Mouse (Mus musculus) MEL (cell line): ENCODE measurements around the gene Msx1. TPM values are rescaled to one million over a fixed set of nuclear protein-coding genes. Genes with fewer than 3 reads are reported as not detected.

ENCODE experiments used
- DNase-seq: peaks from one replicate; pipeline ENCODE4 v3.0.0; 2011; ENCODE audit warnings: low read depth, low spot score
- H3K27ac ChIP-seq: 2 replicates; pipeline ENCODE4 v1.5.1; 2012; ENCODE audit warnings: low read depth, mild to moderate bottlenecking, control low read depth, low read length, moderate library complexity; ENCODE audit not compliant: control insufficient read depth
- H3K27me3 ChIP-seq, 2 experiments: fragments of 150-350 bp in 1 of 2; sonication (generic) in 1 of 2; 2 replicates each; pipeline ENCODE4 v1.6.1; 2012; ENCODE audit warnings: low read length in 2 of 2, mild to moderate bottlenecking in 2 of 2, improper control_type of control experiment in 1 of 2, moderate library complexity in 1 of 2; ENCODE audit not compliant: insufficient read depth in 2 of 2, control insufficient read depth in 1 of 2
- H3K36me3 ChIP-seq, 2 experiments: 2 replicates each; pipeline ENCODE4 v1.6.1; 2012 to 2014; ENCODE audit warnings: low read length in 2 of 2, improper control_type of control experiment in 1 of 2, inconsistent platforms in 1 of 2, mild to moderate bottlenecking in 1 of 2; ENCODE audit not compliant: insufficient read depth in 2 of 2, control insufficient read depth in 1 of 2
- H3K4me1 ChIP-seq, 2 experiments: fragments of 150-350 bp in 1 of 2; sonication (generic) in 1 of 2; 2 replicates each; pipeline ENCODE4 v1.6.1; 2012; ENCODE audit warnings: low read length in 2 of 2, improper control_type of control experiment in 1 of 2, mild to moderate bottlenecking in 1 of 2; ENCODE audit not compliant: insufficient read depth in 2 of 2, control insufficient read depth in 1 of 2
- H3K4me3 ChIP-seq, 2 experiments: fragments of 150-350 bp in 1 of 2; sonication (generic) in 1 of 2; 2 replicates each; pipeline ENCODE4 v1.5.1; 2012; ENCODE audit warnings: low read depth in 2 of 2, low read length in 2 of 2, mild to moderate bottlenecking in 2 of 2, moderate library complexity in 2 of 2, control low read depth in 1 of 2, improper control_type of control experiment in 1 of 2; ENCODE audit not compliant: control insufficient read depth in 1 of 2, insufficient read depth in 1 of 2
- H3K79me2 ChIP-seq: 2 replicates; pipeline ENCODE4 v1.6.1; 2012; ENCODE audit warnings: mild to moderate bottlenecking, low read length, moderate library complexity; ENCODE audit not compliant: control insufficient read depth, poor library complexity, insufficient read depth
- H3K9ac ChIP-seq: 2 replicates; pipeline ENCODE4 v1.6.1; 2012; ENCODE audit warnings: low read depth, mild to moderate bottlenecking, control low read depth, low read length, moderate library complexity; ENCODE audit not compliant: control insufficient read depth, poor library complexity, severe bottlenecking
- H3K9me3 ChIP-seq: fragments of 150-350 bp; sonication (generic); replicated peaks from 2 replicates; pipeline ENCODE4 v1.6.1; 2012; ENCODE audit warnings: mild to moderate bottlenecking, low read length, improper control_type of control experiment, moderate library complexity; ENCODE audit not compliant: insufficient read depth
- BHLHE40 ChIP-seq: IDR thresholded peaks from 2 replicates; pipeline ENCODE4 v1.6.1; 2012; ENCODE audit warnings: low read depth, mild to moderate bottlenecking, inconsistent platforms, low read length, improper control_type of control experiment, borderline replicate concordance
- CHD2 ChIP-seq: IDR thresholded peaks from 2 replicates; pipeline ENCODE4 v1.6.1; 2011; ENCODE audit warnings: low read length, improper control_type of control experiment
- CTCF ChIP-seq, 3 experiments: IDR thresholded peaks in 2 of 3; conservative IDR thresholded peaks in 1 of 3; 2 replicates each; pipeline ENCODE4 v1.5.1; 2011 to 2012; ENCODE audit warnings: low read length in 3 of 3, low read depth in 2 of 3, mild to moderate bottlenecking in 2 of 3, improper control_type of control experiment in 1 of 3, inconsistent platforms in 1 of 3, mixed read lengths in 1 of 3, moderate library complexity in 1 of 3; ENCODE audit not compliant: control insufficient read depth in 1 of 3, insufficient read depth in 1 of 3, poor library complexity in 1 of 3, severe bottlenecking in 1 of 3
- ELF1 ChIP-seq: IDR thresholded peaks from 2 replicates; pipeline ENCODE4 v1.6.1; 2014; ENCODE audit warnings: low read depth, mild to moderate bottlenecking, inconsistent platforms, low read length, improper control_type of control experiment, moderate library complexity
- EP300 ChIP-seq, 2 experiments: IDR thresholded peaks; 2 replicates each; pipeline ENCODE4 v1.6.1; 2011; ENCODE audit warnings: improper control_type of control experiment in 2 of 2, low read length in 2 of 2, low read depth in 1 of 2, mild to moderate bottlenecking in 1 of 2
- GATA1 ChIP-seq: IDR thresholded peaks from 2 replicates; pipeline ENCODE4 v1.6.1; 2011; ENCODE audit warnings: low read depth, low read length, improper control_type of control experiment
- HCFC1 ChIP-seq: IDR thresholded peaks from 2 replicates; pipeline ENCODE4 v1.6.1; 2012; ENCODE audit warnings: low read depth, mild to moderate bottlenecking, inconsistent platforms, low read length, improper control_type of control experiment, moderate library complexity
- KAT2A ChIP-seq: conservative IDR thresholded peaks from 2 replicates; pipeline ENCODE4 v1.6.1; 2012; ENCODE audit warnings: low read depth, low read length, improper control_type of control experiment, inconsistent platforms
- MAFK ChIP-seq: IDR thresholded peaks from 2 replicates; pipeline ENCODE4 v1.6.1; 2011; ENCODE audit warnings: low read depth, mild to moderate bottlenecking, low read length, improper control_type of control experiment, borderline replicate concordance
- MAX ChIP-seq: IDR thresholded peaks from 2 replicates; pipeline ENCODE4 v1.6.1; 2011; ENCODE audit warnings: low read length, improper control_type of control experiment
- MEF2A ChIP-seq: IDR thresholded peaks from 2 replicates; pipeline ENCODE4 v1.6.1; 2014; ENCODE audit warnings: low read depth, mild to moderate bottlenecking, inconsistent platforms, low read length, improper control_type of control experiment; ENCODE audit not compliant: poor library complexity, insufficient replicate concordance, severe bottlenecking; ENCODE audit errors: extremely low read depth
- NELFE ChIP-seq: IDR thresholded peaks from 2 replicates; pipeline ENCODE4 v1.6.1; 2011; ENCODE audit warnings: low read depth, low read length, improper control_type of control experiment
- NRF1 ChIP-seq: IDR thresholded peaks from 2 replicates; pipeline ENCODE4 v1.6.1; 2014; ENCODE audit warnings: low read depth, mild to moderate bottlenecking, inconsistent platforms, low read length, improper control_type of control experiment, moderate library complexity; ENCODE audit not compliant: poor library complexity, insufficient read depth, severe bottlenecking
- POLR2AphosphoS5 ChIP-seq: IDR thresholded peaks from 2 replicates; pipeline ENCODE4 v1.6.1; 2012; ENCODE audit warnings: low read depth, borderline replicate concordance, mild to moderate bottlenecking, inconsistent platforms, low read length, moderate library complexity, mixed read lengths
- RAD21 ChIP-seq: IDR thresholded peaks from 2 replicates; pipeline ENCODE4 v1.6.1; 2011; ENCODE audit warnings: mild to moderate bottlenecking, low read depth, low read length, improper control_type of control experiment
- RCOR1 ChIP-seq: IDR thresholded peaks from 2 replicates; pipeline ENCODE4 v1.6.1; 2012; ENCODE audit warnings: low read depth, mild to moderate bottlenecking, inconsistent platforms, low read length, improper control_type of control experiment
- SIN3A ChIP-seq: IDR thresholded peaks from 2 replicates; pipeline ENCODE4 v1.6.1; 2012; ENCODE audit warnings: low read length, improper control_type of control experiment, inconsistent platforms
- TCF12 ChIP-seq: IDR thresholded peaks from 2 replicates; pipeline ENCODE4 v1.6.1; 2014; ENCODE audit warnings: low read depth, mild to moderate bottlenecking, inconsistent platforms, low read length, improper control_type of control experiment, moderate library complexity
- ZC3H11A ChIP-seq: IDR thresholded peaks from 2 replicates; pipeline ENCODE4 v1.6.1; 2012; ENCODE audit warnings: low read depth, mild to moderate bottlenecking, inconsistent platforms, low read length, improper control_type of control experiment
- ZMIZ1 ChIP-seq: IDR thresholded peaks from 2 replicates; pipeline ENCODE4 v1.6.1; 2012; ENCODE audit warnings: low read depth, mild to moderate bottlenecking, inconsistent platforms, low read length, improper control_type of control experiment, moderate library complexity
- ZNF384 ChIP-seq: IDR thresholded peaks from 2 replicates; pipeline ENCODE4 v1.6.1; 2012; ENCODE audit warnings: low read depth, mild to moderate bottlenecking, inconsistent platforms, low read length, improper control_type of control experiment
- polyA plus RNA-seq, 2 experiments: library from polyadenylated mRNA; stranded (reverse) in 1 of 2; unstranded in 1 of 2; fragments of >175 nt in 1 of 2; fragments of >200 nt in 1 of 2; gene quantifications; 2 replicates each; pipeline versions ENCODE4 v1.2.1 to v1.2.4; 2012; ENCODE audit warnings: low replicate concordance in 2 of 2, low read depth in 1 of 2; ENCODE audit not compliant: insufficient read length in 2 of 2, insufficient read depth in 1 of 2, missing spikeins in 1 of 2
- total RNA-seq: library from RNA; depleted of rRNA; stranded (reverse); fragments of 300-350 nt; gene quantifications from 2 replicates; pipeline ENCODE4 v1.2.3, GENCODE M21; 2012

Msx1 gene
- total and polyA plus RNA-seq, 3 experiments: not detected

- Histone ChIP-seq H3K27ac (no peak overlapping the region), H3K27me3 (no peaks in the 10 kb centered on the region; a peak in 1 of 4 replicates), H3K36me3 (no peaks in the 10 kb centered on the region), H3K9ac (no peak overlapping the region), H3K79me2 (no peaks in the 10 kb centered on the region), H3K9me3 (no peaks in the 10 kb centered on the region; the same call in 1 of the 2 replicates), H3K4me1 (no peaks in the 10 kb centered on the region), H3K4me3 (no peak overlapping the region)
- DNase-seq: no peak
- TF ChIP-seq KAT2A: no peak
- no peak for TF ChIP-seq EP300 (IDR thresholded peaks at IDR 0.05; ENCODE audit: low read depth in 1 of 2, low read length in 2 of 2)
- no peak for TF ChIP-seq NELFE
- no peak for TF ChIP-seq RCOR1
- TF ChIP-seq CTCF (IDR thresholded peaks at IDR 0.05 in 2 of 3, conservative IDR thresholded peaks at IDR 0.05 in 1 of 3; ENCODE audit: control insufficient read depth in 1 of 3, insufficient read depth in 1 of 3, low read depth in 2 of 3, low read length in 3 of 3, poor library complexity in 1 of 3, severe bottlenecking in 1 of 3): no peak
- TF ChIP-seq POLR2AphosphoS5: no peak
- TF ChIP-seq ZNF384: no peak
- TF ChIP-seq TCF12: no peak
- TF ChIP-seq MAX: no peak
- no peak for TF ChIP-seq ELF1
- TF ChIP-seq SIN3A: no peak
- TF ChIP-seq CHD2: no peak
- TF ChIP-seq ZMIZ1: no peak
- no peak for TF ChIP-seq NRF1
- TF ChIP-seq HCFC1: no peak
- TF ChIP-seq RAD21: no peak
- TF ChIP-seq ZC3H11A: no peak
- TF ChIP-seq MAFK: no peak
- no peak for TF ChIP-seq GATA1
- TF ChIP-seq MEF2A: no peak
Measured at GRCm38 (mm10) chr5:37796751-37797150, 27.6 kb downstream of the Msx1 start.

- Histone ChIP-seq H3K9me3 (no peaks in the 10 kb centered on the region; the same call in 1 of the 2 replicates), H3K4me1 (no peaks in the 10 kb centered on the region), H3K79me2 (no peaks in the 10 kb centered on the region), H3K4me3 (no peak overlapping the region), H3K36me3 (no peaks in the 10 kb centered on the region), H3K27me3 (no peaks in the 10 kb centered on the region; a peak in 1 of 4 replicates), H3K27ac (no peak overlapping the region), H3K9ac (no peak overlapping the region)
- TF ChIP-seq MEF2A: no peak
- TF ChIP-seq CTCF (IDR thresholded peaks at IDR 0.05 in 2 of 3, conservative IDR thresholded peaks at IDR 0.05 in 1 of 3; ENCODE audit: control insufficient read depth in 1 of 3, insufficient read depth in 1 of 3, low read depth in 2 of 3, low read length in 3 of 3, poor library complexity in 1 of 3, severe bottlenecking in 1 of 3): no peak
- TF ChIP-seq TCF12: no peak
- TF ChIP-seq BHLHE40: no peak
- DNase-seq: no peak
Measured at GRCm38 (mm10) chr5:37795691-37796090, 28.7 kb downstream of the Msx1 start.
